Mouse (Mus musculus): ENCODE data around the gene Ndufa4.
"Not testable (repeated sequence)": the region's sequence is repeated elsewhere in the genome, so short reads cannot be mapped to it uniquely, and the experiment has no call there.

Ndufa4 gene

GRCm38 (mm10) chr6:11907269-11908032 is at the start of gene Ndufa4, which contains the start of gene Phf14:
TSS of gene Ndufa4 (minus strand) at chr6:11907497.
TSS of gene Phf14 (plus strand) at chr6:11907809.
- peak; percentile 93 for DNase-seq

GRCm38 (mm10) chr6:11948100-11948499 is 40.8 kb upstream of the Ndufa4 start:
- DNase-seq, result peak; percentile 18

- no peak for DNase-seq
Observed at GRCm38 (mm10) chr6:11942089-11942488, 34.8 kb upstream of the Ndufa4 start.

- no peak for DNase-seq
Observed at GRCm38 (mm10) chr6:11940895-11941294, 33.6 kb upstream of the Ndufa4 start.

DNA sequence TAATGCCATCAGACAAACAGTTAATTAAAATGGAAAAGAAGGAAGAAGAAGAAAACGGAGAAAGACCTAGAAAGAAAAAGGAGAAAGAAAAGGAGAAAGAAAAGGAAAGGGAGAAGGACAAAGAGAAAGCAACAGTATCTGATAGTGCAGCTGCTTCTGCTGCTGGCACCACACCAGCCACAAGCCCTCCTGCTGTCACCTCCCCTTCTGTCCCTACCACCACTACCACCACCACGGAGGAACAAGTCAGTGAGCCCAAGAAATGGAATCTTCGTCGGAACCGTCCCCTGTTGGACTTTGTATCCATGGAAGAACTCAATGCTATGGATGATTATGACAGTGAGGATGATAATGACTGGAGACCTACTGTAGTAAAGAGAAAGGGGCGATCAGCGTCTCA is 26.1 kb upstream of the Ndufa4 start:
- DNase-seq, result no peak

GRCm38 (mm10) chr6:11927485-11927884 is 20.2 kb upstream of the Ndufa4 start:
- no peak for DNase-seq

- peak; percentile 53 for DNase-seq
Observed at GRCm38 (mm10) chr6:11926082-11926595, 18.8 kb upstream of the Ndufa4 start.

- peak; percentile 90 for DNase-seq
Observed at GRCm38 (mm10) chr6:11925496-11926041, 18.3 kb upstream of the Ndufa4 start.

DNA sequence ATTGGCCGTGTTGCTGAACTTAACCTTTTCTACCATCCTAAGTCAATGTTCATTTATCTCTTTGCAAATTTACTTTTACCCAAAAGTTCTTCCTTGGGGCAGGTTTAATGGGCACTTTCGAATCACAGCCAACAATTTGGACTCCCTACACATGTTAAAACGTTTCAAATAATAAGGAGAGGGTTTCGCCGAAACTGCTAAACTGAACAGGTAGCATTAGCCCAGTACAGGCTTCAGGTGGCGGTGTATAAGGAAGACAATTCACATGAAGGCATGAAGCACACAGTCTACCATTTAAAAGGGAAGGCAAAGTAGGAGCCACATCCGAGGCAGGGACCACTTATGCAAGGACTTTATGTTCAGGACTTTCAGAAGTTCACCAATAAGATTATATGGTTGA is 873 bp upstream of the Ndufa4 start:
- no peak for DNase-seq

DNA sequence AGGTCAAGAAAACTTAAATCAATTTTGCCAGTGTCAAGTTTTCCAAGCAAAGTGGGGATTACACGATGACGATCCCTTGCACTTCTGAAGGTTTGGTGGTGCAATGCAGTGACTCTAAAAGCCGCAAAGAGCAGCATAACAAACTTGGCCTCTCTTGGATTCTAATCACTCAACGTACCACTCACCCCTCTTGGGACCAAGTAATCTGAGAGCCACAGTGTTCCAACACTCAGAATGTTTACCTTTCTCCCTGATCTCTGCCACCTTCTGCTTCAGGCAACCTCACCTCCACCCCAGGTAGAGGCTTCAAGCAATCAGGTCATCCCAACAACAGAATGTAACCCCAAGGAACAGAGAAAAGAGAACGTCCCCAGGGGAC is 418 bp downstream of the Ndufa4 start:
- DNase-seq, result peak; percentile 7

DNA sequence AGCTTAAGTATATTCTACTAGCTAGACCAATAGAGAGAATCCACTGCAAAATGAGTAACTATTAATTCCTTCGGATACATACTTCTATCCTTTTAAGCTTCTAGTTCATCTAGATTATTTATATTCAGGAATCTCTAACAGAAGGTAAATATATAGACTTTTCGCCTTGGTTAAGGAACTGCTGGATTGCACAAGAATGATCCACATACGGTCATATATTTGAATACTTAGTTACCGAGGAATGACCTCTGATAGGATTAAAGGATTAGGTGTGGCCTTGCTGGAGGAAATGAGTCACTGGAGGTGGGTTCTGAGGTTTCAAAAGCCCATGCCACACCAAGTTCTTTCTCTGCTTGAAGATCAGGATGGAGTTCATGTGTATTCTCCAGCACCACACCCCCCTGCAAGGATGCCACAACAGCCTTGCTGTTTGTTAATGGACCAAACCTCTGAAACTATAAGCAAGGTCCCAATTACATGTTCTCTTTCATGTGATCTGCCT is 6.4 kb downstream of the Ndufa4 start:
- no peak for DNase-seq

- not testable (repeated sequence) for DNase-seq
Observed at GRCm38 (mm10) chr6:11875364-11875763, 31.9 kb downstream of the Ndufa4 start.
